Mouse (Mus musculus): ENCODE results near the gene Vps35l. TPM values are rescaled to one million over a fixed set of nuclear protein-coding genes. Genes with fewer than 3 reads are reported as not detected.

Gene Vps35l
- polyA plus RNA-seq, 1 experiment from 2014 or later, result 101 TPM

DNA sequence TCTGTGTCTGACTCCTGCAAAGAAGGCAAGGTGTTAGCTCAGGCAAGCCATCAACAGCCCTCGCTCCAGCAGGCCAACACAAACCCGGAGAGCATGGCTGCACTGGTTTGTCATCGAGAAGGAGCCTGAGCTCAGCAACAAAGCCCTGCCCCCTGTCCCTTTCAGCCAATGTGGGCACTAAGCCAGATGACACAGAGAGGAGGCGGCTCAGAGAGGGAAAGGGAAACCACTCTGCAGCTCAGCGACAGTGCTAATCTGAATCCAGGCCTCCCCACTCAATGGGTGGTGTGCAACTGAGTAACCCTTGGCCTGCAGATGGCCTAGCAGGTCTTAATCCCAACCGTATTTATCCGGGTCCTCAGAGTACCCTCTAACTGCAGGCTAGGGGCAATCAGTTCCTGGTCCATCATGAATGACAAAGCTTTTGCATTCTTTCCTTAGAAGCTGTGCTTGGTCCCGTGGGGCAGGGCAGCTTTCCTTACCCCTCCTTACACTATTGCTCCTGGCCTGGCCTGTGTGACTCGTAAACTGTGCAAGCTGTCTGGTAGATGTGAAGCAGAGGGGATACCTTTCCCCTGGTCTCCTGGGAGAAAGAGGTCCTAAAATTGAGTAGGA lies 110.8 kb downstream of the Vps35l start:
- Histone ChIP-seq H3K27ac (replicated peaks; ENCODE audit: low read depth, low read length) (no peak overlapping the region), H3K4me2 (ENCODE audit: low read length) (no peak overlapping the region), H3K9me3 (ENCODE audit: control insufficient read depth, low read length) (no peaks in the 10 kb centered on the region), H3K4me1 (ENCODE audit: control insufficient read depth, insufficient read depth, low read length) (peaks cover 12% of the 10 kb centered on the region), H3K9ac (replicated peaks; ENCODE audit: low read length) (no peak overlapping the region), H3K27me3 (ENCODE audit: control insufficient read depth, insufficient read depth, low read length) (no peaks in the 10 kb centered on the region), H3K4me3 (replicated peaks; ENCODE audit: low read depth, low read length) (no peak overlapping the region), H3K36me3 (ENCODE audit: control insufficient read depth, insufficient read depth, low read length) (peaks cover 68% of the 10 kb centered on the region)
- peak; percentile 26 for DNase-seq
- 75% methylated on average over 9 of the region's 9 CpGs for WGBS
- no peak for ATAC-seq (ENCODE audit: low FRiP score, low TSS enrichment)

DNA sequence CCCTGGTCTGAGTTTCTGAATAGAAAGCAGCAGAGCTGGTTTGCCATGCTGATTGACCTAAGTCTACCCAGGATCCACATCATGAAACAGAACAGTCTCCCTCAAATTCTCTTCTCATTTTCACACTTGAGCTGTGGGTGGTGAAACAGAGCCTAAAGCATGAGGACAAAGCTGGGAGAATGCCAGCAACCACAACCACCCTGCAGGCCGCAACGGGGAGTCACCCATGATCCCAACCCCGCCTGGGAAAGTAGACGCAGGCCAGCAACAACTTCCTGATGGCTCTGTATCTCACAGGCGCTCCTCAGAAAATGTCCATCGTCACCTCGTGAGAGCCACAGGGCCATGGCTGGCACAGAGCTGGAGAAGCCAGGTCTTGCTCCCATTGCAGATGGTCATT lies 111.5 kb downstream of the Vps35l start:
- no peaks in the 10 kb centered on the region for H3K27me3 ChIP-seq (ENCODE audit: control insufficient read depth, insufficient read depth, low read length)
- no peak overlapping the region for H3K4me2 ChIP-seq (ENCODE audit: low read length)
- peaks cover 60% of the 10 kb centered on the region for H3K36me3 ChIP-seq (ENCODE audit: control insufficient read depth, insufficient read depth, low read length)
- WGBS, result 97% methylated on average over 7 of the region's 7 CpGs
- ATAC-seq (ENCODE audit: low FRiP score, low TSS enrichment), result no peak
- no peak for DNase-seq
- no peaks in the 10 kb centered on the region for H3K9me3 ChIP-seq (ENCODE audit: control insufficient read depth, low read length)
- H3K27ac ChIP-seq (replicated peaks; ENCODE audit: low read depth, low read length), result no peak overlapping the region
- H3K4me3 ChIP-seq (replicated peaks; ENCODE audit: low read depth, low read length), result no peak overlapping the region
- H3K4me1 ChIP-seq (ENCODE audit: control insufficient read depth, insufficient read depth, low read length), result peaks cover 12% of the 10 kb centered on the region
- H3K9ac ChIP-seq (replicated peaks; ENCODE audit: low read length), result no peak overlapping the region

DNA sequence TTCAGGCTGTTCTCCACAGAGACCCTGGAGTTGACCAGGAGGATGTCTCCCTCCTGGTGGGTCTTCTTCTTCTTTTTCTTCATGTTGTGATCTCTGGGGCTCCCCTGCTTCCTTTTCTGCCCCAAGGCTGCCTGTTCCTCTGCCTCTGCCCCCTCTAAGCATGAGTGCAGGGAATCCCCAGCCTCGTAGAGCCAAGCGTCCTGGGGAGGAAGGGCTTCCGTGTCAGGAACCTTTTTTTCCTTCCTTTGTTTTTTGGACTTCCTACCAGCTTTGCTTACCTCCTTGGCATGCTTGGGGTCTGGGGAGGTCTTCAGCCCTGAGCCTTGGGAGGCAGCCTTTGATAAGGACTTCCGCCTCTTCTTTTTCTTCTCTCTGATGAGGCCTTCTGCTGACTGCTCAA lies 112.6 kb downstream of the Vps35l start:
- Histone ChIP-seq H3K4me2 (ENCODE audit: low read length) (no peak overlapping the region), H3K27ac (replicated peaks; ENCODE audit: low read depth, low read length) (no peak overlapping the region), H3K9ac (replicated peaks; ENCODE audit: low read length) (no peak overlapping the region), H3K27me3 (ENCODE audit: control insufficient read depth, insufficient read depth, low read length) (no peaks in the 10 kb centered on the region), H3K4me1 (ENCODE audit: control insufficient read depth, insufficient read depth, low read length) (peaks cover 12% of the 10 kb centered on the region), H3K9me3 (ENCODE audit: control insufficient read depth, low read length) (no peaks in the 10 kb centered on the region), H3K4me3 (replicated peaks; ENCODE audit: low read depth, low read length) (no peak overlapping the region), H3K36me3 (ENCODE audit: control insufficient read depth, insufficient read depth, low read length) (peaks cover 52% of the 10 kb centered on the region)
- DNase-seq (no peak), ATAC-seq (ENCODE audit: low FRiP score, low TSS enrichment) (no peak)
- WGBS, result 97% methylated on average over 4 of the region's 4 CpGs

DNA sequence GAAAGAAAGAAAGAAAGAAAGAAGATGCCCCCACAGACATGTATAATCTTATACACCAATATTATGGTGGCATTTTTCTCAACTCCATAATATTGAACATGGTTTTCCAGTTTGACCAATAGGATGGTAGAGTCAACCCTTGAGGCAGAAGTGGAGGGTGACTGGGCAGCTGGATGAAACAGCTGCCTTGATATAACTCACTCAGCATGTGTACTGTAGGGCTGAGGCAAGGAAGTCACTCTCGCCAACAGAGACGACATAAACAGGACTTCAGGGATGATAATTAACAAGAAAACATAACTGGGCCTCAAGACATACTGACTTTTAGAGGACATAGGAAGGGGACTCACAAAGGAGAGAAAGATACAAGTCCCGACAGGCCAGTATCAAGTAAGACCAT lies 114.6 kb downstream of the Vps35l start:
- H3K4me3 ChIP-seq (replicated peaks; ENCODE audit: low read depth, low read length), result peak overlapping the region; percentile 86
- H3K9ac ChIP-seq (replicated peaks; ENCODE audit: low read length), result peak overlapping the region; percentile 65
- H3K4me2 ChIP-seq (ENCODE audit: low read length), result peak overlapping the region; percentile 89
- H3K9me3 ChIP-seq (ENCODE audit: control insufficient read depth, low read length), result no peaks in the 10 kb centered on the region
- no peaks in the 10 kb centered on the region for H3K27me3 ChIP-seq (ENCODE audit: control insufficient read depth, insufficient read depth, low read length)
- WGBS, result 16% methylated on average over 3 of the region's 3 CpGs
- ATAC-seq (ENCODE audit: low FRiP score, low TSS enrichment), result no peak
- H3K4me1 ChIP-seq (ENCODE audit: control insufficient read depth, insufficient read depth, low read length), result peaks cover 12% of the 10 kb centered on the region
- H3K27ac ChIP-seq (replicated peaks; ENCODE audit: low read depth, low read length), result no peak overlapping the region
- DNase-seq, result no peak
- H3K36me3 ChIP-seq (ENCODE audit: control insufficient read depth, insufficient read depth, low read length), result peaks cover 35% of the 10 kb centered on the region

DNA sequence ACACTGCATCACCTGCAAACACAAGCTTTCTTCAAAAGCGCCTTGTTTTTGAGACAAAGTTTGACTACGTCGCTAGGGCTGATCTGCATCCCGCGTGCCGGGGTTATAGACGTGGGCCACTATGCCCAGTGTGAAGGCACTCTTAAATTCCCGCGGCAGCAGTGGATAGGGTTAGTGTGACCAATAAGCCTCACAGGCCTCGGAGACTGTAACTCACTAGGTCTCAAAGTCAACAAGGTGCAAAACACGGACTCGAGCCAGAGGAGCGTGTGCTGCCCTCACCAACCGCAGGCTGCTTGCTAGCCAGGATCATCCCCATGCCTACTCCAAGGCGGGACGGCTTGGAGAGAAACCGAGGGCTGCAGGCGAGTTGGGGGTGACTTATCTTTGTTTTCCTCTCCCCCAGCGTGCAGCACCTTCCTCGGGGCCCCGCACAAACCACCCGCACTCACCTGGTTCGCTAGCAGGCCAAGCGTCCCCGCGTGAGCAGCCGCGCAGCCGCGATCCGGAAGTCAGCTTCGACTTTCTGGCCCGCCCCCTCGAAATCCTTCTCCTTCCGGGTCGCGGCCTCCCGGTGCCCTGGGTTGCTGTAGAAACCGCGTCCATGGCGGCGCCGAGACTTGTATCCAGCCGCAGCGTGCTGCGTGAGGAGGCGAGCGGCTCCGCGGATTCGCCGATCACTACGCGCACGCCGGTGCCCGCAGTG lies 115.3 kb downstream of the Vps35l start, which contains the start of gene Iqck:
Gene Iqck, plus strand, starts transcription at position 582 of the 706 bp plus-strand sequence.
- peak within 1 kb of the TSS; percentile 65 for H3K9ac ChIP-seq (replicated peaks; ENCODE audit: low read length)
- peaks cover 28% of the 10 kb centered on the region for H3K36me3 ChIP-seq (ENCODE audit: control insufficient read depth, insufficient read depth, low read length)
- H3K27ac ChIP-seq (replicated peaks; ENCODE audit: low read depth, low read length), result peak within 1 kb of the TSS; percentile 80
- peak within 1 kb of the TSS; percentile 89 for H3K4me2 ChIP-seq (ENCODE audit: low read length)
- peak within 1 kb of the TSS; percentile 86 for H3K4me3 ChIP-seq (replicated peaks; ENCODE audit: low read depth, low read length)
- WGBS, result under 1% methylated on average over 57 of the region's 57 CpGs
- no peaks in the 10 kb centered on the region for H3K9me3 ChIP-seq (ENCODE audit: control insufficient read depth, low read length)
- H3K27me3 ChIP-seq (ENCODE audit: control insufficient read depth, insufficient read depth, low read length), result no peaks in the 10 kb centered on the region
- peak; percentile 97 for DNase-seq
- peaks cover 12% of the 10 kb centered on the region for H3K4me1 ChIP-seq (ENCODE audit: control insufficient read depth, insufficient read depth, low read length)
- ATAC-seq (ENCODE audit: low FRiP score, low TSS enrichment), result peak; percentile 95

DNA sequence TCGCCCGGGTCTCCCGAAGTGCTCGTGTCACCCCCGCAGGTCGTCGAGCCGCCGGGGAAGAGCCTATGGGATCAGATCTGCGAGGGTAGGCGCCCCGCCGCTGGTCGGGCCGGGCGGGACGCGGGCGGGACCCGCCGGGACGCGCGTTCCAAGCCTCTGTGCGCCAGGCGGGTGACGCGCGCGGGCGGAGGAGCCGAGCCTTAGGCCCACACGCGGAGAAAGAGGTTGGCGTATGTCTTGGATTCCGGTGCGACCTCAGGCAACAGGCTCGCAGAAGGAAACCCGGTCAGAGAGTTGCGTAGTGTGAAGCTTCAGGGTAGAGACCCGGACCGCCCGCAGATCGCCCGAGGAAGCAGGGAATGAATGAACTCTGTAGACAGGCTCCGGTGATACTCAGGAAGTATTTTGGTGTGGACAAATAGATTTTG lies 115.9 kb downstream of the Vps35l start, which contains the start of gene Knop1:
Gene Knop1, minus strand, starts transcription at position 378 of the 428 bp plus-strand sequence.
- Histone ChIP-seq H3K4me2 (ENCODE audit: low read length) (peak within 1 kb of the TSS; percentile 89), H3K9me3 (ENCODE audit: control insufficient read depth, low read length) (no peaks in the 10 kb centered on the region), H3K36me3 (ENCODE audit: control insufficient read depth, insufficient read depth, low read length) (peaks cover 22% of the 10 kb centered on the region), H3K27ac (replicated peaks; ENCODE audit: low read depth, low read length) (peak within 1 kb of the TSS; percentile 80), H3K4me3 (replicated peaks; ENCODE audit: low read depth, low read length) (peak within 1 kb of the TSS; percentile 86), H3K9ac (replicated peaks; ENCODE audit: low read length) (peak within 1 kb of the TSS; percentile 65), H3K27me3 (ENCODE audit: control insufficient read depth, insufficient read depth, low read length) (no peaks in the 10 kb centered on the region), H3K4me1 (ENCODE audit: control insufficient read depth, insufficient read depth, low read length) (peaks cover 12% of the 10 kb centered on the region)
- under 1% methylated on average over 46 of the region's 46 CpGs for WGBS
- ATAC-seq (ENCODE audit: low FRiP score, low TSS enrichment), result peak; percentile 77
- no peak for DNase-seq

DNA sequence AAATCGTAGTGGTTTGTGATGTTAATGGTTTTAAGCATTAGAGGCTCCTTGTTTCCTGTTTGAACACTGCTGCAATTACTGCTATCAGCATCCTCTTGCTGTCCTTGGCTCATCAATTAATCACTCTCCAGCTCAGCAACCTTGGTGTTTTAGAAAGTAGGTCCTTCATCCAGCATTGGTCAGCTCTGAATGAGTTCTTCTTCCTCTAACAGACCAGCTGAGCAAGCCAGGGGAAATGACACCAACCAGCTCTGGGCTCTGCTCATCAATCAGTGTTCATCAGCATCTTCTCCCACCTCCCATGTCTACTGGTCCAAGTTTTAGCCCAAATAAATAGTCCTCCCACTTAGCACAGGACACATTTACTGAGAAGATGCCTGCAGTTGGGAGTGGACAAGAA lies 118.6 kb downstream of the Vps35l start:
- ATAC-seq (ENCODE audit: low FRiP score, low TSS enrichment) (no peak), DNase-seq (no peak)
- Histone ChIP-seq H3K4me2 (ENCODE audit: low read length) (no peak overlapping the region), H3K9ac (replicated peaks; ENCODE audit: low read length) (no peak overlapping the region), H3K27me3 (ENCODE audit: control insufficient read depth, insufficient read depth, low read length) (no peaks in the 10 kb centered on the region), H3K4me1 (ENCODE audit: control insufficient read depth, insufficient read depth, low read length) (peaks cover 12% of the 10 kb centered on the region), H3K4me3 (replicated peaks; ENCODE audit: low read depth, low read length) (no peak overlapping the region), H3K36me3 (ENCODE audit: control insufficient read depth, insufficient read depth, low read length) (peaks cover 3% of the 10 kb centered on the region; the same call in 1 of the 2 replicates), H3K27ac (replicated peaks; ENCODE audit: low read depth, low read length) (no peak overlapping the region), H3K9me3 (ENCODE audit: control insufficient read depth, low read length) (no peaks in the 10 kb centered on the region)
- 98% methylated on average over 1 of the region's 1 CpGs for WGBS

DNA sequence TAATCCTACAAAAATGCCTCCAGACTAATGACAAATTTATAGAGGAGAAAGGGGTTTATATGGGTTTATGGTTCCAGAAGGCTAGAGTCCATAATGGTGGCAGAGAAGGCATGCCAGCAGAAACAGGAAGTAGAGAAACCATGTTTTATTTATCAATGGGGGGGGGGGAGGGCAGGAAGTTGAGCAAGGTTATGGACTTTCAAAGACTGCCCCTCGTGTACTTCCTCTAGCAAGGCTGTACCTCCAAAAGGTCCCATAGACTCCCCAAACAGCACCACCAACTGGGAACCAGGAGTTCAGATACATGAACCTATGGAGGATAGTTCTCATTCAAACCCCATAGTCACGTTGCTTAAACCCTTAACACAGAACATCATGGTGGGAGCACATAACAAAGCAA lies 125.3 kb downstream of the Vps35l start:
- no peaks in the 10 kb centered on the region for H3K9me3 ChIP-seq (ENCODE audit: control insufficient read depth, low read length)
- H3K9ac ChIP-seq (replicated peaks; ENCODE audit: low read length), result no peak overlapping the region
- no peaks in the 10 kb centered on the region for H3K27me3 ChIP-seq (ENCODE audit: control insufficient read depth, insufficient read depth, low read length)
- 93% methylated on average over 2 of the region's 2 CpGs for WGBS
- H3K27ac ChIP-seq (replicated peaks; ENCODE audit: low read depth, low read length), result no peak overlapping the region
- H3K4me1 ChIP-seq (ENCODE audit: control insufficient read depth, insufficient read depth, low read length), result no peaks in the 10 kb centered on the region
- no peak for DNase-seq
- ATAC-seq (ENCODE audit: low FRiP score, low TSS enrichment), result no peak
- no peak overlapping the region for H3K4me3 ChIP-seq (replicated peaks; ENCODE audit: low read depth, low read length)
- no peaks in the 10 kb centered on the region for H3K36me3 ChIP-seq (ENCODE audit: control insufficient read depth, insufficient read depth, low read length)
- no peak overlapping the region for H3K4me2 ChIP-seq (ENCODE audit: low read length)

All from midbrain, embryonic 14.5 days (tissue).